Mouse (Mus musculus): ENCODE data around the gene Adi1. TPM values are rescaled to one million over a fixed set of nuclear protein-coding genes. Genes with fewer than 3 reads are reported as not detected.

Adi1 gene
- polyA plus RNA-seq, 1 experiment from 2014 or later, result 83.1 TPM

DNA sequence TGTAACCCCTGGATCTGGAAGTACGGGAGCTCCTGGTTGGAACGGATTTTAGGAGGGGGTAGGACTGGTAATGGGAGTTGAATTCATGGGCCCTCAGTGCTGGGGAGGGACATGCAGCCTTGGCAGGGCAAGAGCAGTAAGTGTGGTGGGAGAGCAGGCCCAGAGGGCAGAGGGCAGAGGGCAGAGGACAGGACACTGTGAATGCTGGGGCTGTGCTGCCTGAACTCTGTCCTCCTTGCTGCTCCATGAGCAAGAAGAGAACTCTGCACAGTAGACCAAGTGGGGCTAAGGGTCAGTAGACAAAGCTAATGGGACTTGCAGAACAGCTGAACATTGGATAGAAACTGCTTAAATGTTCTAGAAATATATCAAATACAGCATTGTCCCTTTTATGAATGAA lies 43.1 kb downstream of the Adi1 start:
- Histone ChIP-seq H3K4me2 (ENCODE audit: low read depth, low read length) (no peak overlapping the region), H3K36me3 (ENCODE audit: control insufficient read depth, insufficient read depth, low read length) (peaks cover 26% of the 10 kb centered on the region), H3K4me3 (ENCODE audit: low read length) (no peak overlapping the region), H3K4me1 (replicated peaks; ENCODE audit: control insufficient read depth, insufficient read depth, low read length) (no peaks in the 10 kb centered on the region), H3K27me3 (ENCODE audit: control insufficient read depth, insufficient read depth, low read depth, low read length) (no peaks in the 10 kb centered on the region), H3K9me3 (ENCODE audit: control insufficient read depth, low read length) (no peaks in the 10 kb centered on the region), H3K9ac (ENCODE audit: low read length) (no peak overlapping the region), H3K27ac (ENCODE audit: low read length) (no peak overlapping the region)
- no peak for ATAC-seq (ENCODE audit: low read depth)
- WGBS, result 92% methylated on average over 2 of the region's 2 CpGs

GRCm38 (mm10) chr12:28724366-28724765 lies 49.3 kb downstream of the Adi1 start:
- no peak for ATAC-seq (ENCODE audit: low read depth)
- WGBS, result 82% methylated on average over 3 of the region's 3 CpGs
- H3K36me3 ChIP-seq (ENCODE audit: control insufficient read depth, insufficient read depth, low read length), result peaks cover 21% of the 10 kb centered on the region
- no peaks in the 10 kb centered on the region for H3K9me3 ChIP-seq (ENCODE audit: control insufficient read depth, low read length)
- no peak overlapping the region for H3K4me3 ChIP-seq (ENCODE audit: low read length)
- H3K4me2 ChIP-seq (ENCODE audit: low read depth, low read length), result no peak overlapping the region
- no peak overlapping the region for H3K9ac ChIP-seq (ENCODE audit: low read length)
- no peak overlapping the region for H3K27ac ChIP-seq (ENCODE audit: low read length)
- no peaks in the 10 kb centered on the region for H3K4me1 ChIP-seq (replicated peaks; ENCODE audit: control insufficient read depth, insufficient read depth, low read length)
- H3K27me3 ChIP-seq (ENCODE audit: control insufficient read depth, insufficient read depth, low read depth, low read length), result no peaks in the 10 kb centered on the region

DNA sequence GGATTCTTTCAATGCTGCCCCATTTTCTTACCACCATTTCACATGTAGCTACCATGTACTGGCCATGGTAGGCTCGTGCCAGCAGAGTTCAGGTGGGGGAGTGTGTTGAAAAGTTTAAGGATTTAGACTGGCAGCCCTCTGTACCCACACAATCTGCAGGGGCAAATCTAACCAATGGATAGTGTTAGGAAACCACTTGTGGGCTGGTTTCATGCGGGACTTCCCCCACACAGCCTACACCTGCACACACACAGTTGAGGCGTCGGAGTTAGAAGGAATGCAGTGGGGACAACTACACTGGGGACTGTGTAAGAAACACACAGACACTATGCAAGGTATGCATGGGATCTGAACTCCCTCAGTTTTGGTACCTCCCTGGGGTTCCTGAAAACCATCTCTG lies 51.2 kb downstream of the Adi1 start:
- Histone ChIP-seq H3K9ac (ENCODE audit: low read length) (no peak overlapping the region), H3K4me3 (ENCODE audit: low read length) (no peak overlapping the region), H3K9me3 (ENCODE audit: control insufficient read depth, low read length) (no peaks in the 10 kb centered on the region), H3K36me3 (ENCODE audit: control insufficient read depth, insufficient read depth, low read length) (peaks cover 9% of the 10 kb centered on the region), H3K4me1 (replicated peaks; ENCODE audit: control insufficient read depth, insufficient read depth, low read length) (no peaks in the 10 kb centered on the region), H3K27ac (ENCODE audit: low read length) (no peak overlapping the region), H3K27me3 (ENCODE audit: control insufficient read depth, insufficient read depth, low read depth, low read length) (no peaks in the 10 kb centered on the region), H3K4me2 (ENCODE audit: low read depth, low read length) (no peak overlapping the region)
- no peak for ATAC-seq (ENCODE audit: low read depth)
- 84% methylated on average over 4 of the region's 4 CpGs for WGBS

DNA sequence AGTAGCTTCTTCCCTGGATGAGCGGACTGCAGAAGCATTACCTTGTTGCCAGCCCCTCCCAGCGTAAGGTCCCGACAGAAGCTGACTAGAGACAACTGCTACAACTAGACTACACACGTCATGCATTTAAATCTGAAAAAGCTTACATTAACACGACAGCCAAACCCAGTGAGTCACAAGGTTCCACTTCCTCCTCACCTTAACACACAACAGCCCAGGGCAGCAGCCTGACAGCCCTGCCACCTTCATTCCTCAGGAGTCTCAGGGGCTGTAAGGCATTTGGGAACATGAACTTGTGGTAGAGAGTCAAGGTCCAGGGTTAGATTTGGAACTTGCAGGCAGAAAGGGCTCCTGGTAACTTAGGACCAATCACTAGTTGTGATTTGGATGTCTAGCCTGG lies 52.0 kb downstream of the Adi1 start:
- no peak overlapping the region for H3K4me3 ChIP-seq (ENCODE audit: low read length)
- no peaks in the 10 kb centered on the region for H3K27me3 ChIP-seq (ENCODE audit: control insufficient read depth, insufficient read depth, low read depth, low read length)
- peaks cover 10% of the 10 kb centered on the region for H3K36me3 ChIP-seq (ENCODE audit: control insufficient read depth, insufficient read depth, low read length)
- no peak for ATAC-seq (ENCODE audit: low read depth)
- H3K9ac ChIP-seq (ENCODE audit: low read length), result no peak overlapping the region
- H3K9me3 ChIP-seq (ENCODE audit: control insufficient read depth, low read length), result no peaks in the 10 kb centered on the region
- H3K4me2 ChIP-seq (ENCODE audit: low read depth, low read length), result no peak overlapping the region
- WGBS, result 79% methylated on average over 5 of the region's 5 CpGs
- no peaks in the 10 kb centered on the region for H3K4me1 ChIP-seq (replicated peaks; ENCODE audit: control insufficient read depth, insufficient read depth, low read length)
- H3K27ac ChIP-seq (ENCODE audit: low read length), result no peak overlapping the region

Small RNA genes within 50 kb of the gene (microRNA-seq; reads per million reads assigned to microRNA genes)
- gene Mir6937, result not detected

Other genes with a start within 250 kb of the Adi1 start
- 0.18 and 0.19 TPM in 2 replicates for gene Dcdc2c, start 122.8 kb upstream of the Adi1 start, polyA plus RNA-seq (2015; fragmentation: Nextera tagmentation; extraction: Ambion mirVana)
- not detected in 2 replicates for gene Allc, start 92.7 kb upstream of the Adi1 start, polyA plus RNA-seq (2015; fragmentation: Nextera tagmentation; extraction: Ambion mirVana)
- 4.3 and 5.0 TPM in 2 replicates for gene Colec11, start 51.9 kb upstream of the Adi1 start, polyA plus RNA-seq (2015; fragmentation: Nextera tagmentation; extraction: Ambion mirVana)
- gene Rps7, start 39.3 kb upstream of the Adi1 start, polyA plus RNA-seq (2015; fragmentation: Nextera tagmentation; extraction: Ambion mirVana), result 625 and 691 TPM in 2 replicates
- 29.6 and 30.8 TPM in 2 replicates for gene Rnaseh1, start 25.6 kb upstream of the Adi1 start, polyA plus RNA-seq (2015; fragmentation: Nextera tagmentation; extraction: Ambion mirVana)
- 40.3 and 40.6 TPM in 2 replicates for gene Trappc12, start 75.2 kb downstream of the Adi1 start, polyA plus RNA-seq (2015; fragmentation: Nextera tagmentation; extraction: Ambion mirVana)
- gene Eipr1, start 76.6 kb downstream of the Adi1 start, polyA plus RNA-seq (2015; fragmentation: Nextera tagmentation; extraction: Ambion mirVana), result 27.3 and 29.4 TPM in 2 replicates